Mouse (Mus musculus): ENCODE data around the gene Otub2. TPM values are rescaled to one million over a fixed set of nuclear protein-coding genes. Genes with fewer than 3 reads are reported as not detected.
"Not testable (repeated sequence)": the region's sequence is repeated elsewhere in the genome, so short reads cannot be mapped to it uniquely, and the experiment has no call there.

The Otub2 gene
- polyA plus RNA-seq, 1 experiment from 2014 or later: 0.80 TPM

- H3K4me3 ChIP-seq (ENCODE audit: inconsistent target); H3K27ac ChIP-seq; H3K36me3 ChIP-seq (ENCODE audit: inconsistent target): not testable (repeated sequence)
- WGBS (ENCODE audit: missing documents): 68% methylated on average over 3 of the region's 7 CpGs
- H3K79me2 ChIP-seq (ENCODE audit: inconsistent target): peaks cover 26% of the 10 kb centered on the region
These were observed 55.8 kb downstream of the Otub2 start for GRCm38 (mm10) chr12:103444261-103444660.

GRCm38 (mm10) chr12:103445060-103445459 is 56.6 kb downstream of the Otub2 start:
- WGBS (ENCODE audit: missing documents): 68% methylated on average over 3 of the region's 3 CpGs
- H3K79me2 ChIP-seq (ENCODE audit: inconsistent target): peaks cover 26% of the 10 kb centered on the region
- H3K4me3 ChIP-seq (ENCODE audit: inconsistent target): no peak overlapping the region

GRCm38 (mm10) chr12:103453361-103453760 is 64.9 kb downstream of the Otub2 start:
- no peak overlapping the region for H3K4me3 ChIP-seq (ENCODE audit: inconsistent target)
- H3K79me2 ChIP-seq (ENCODE audit: inconsistent target): no peaks in the 10 kb centered on the region
- no peak overlapping the region for H3K27ac ChIP-seq
- no peaks in the 10 kb centered on the region for H3K36me3 ChIP-seq (ENCODE audit: inconsistent target)

More at GRCm38 (mm10) chr12:103445060-103445459, 56.6 kb downstream of the Otub2 start:
- Histone ChIP-seq H3K27ac (no peak overlapping the region), H3K36me3 (ENCODE audit: inconsistent target) (no peaks in the 10 kb centered on the region)

Other genes with a start within 250 kb of the Otub2 start
- gene Prima1, start 146.5 kb upstream of the Otub2 start, polyA plus RNA-seq (2018): not detected in 3 replicates
- gene Fam181a, start 77.7 kb upstream of the Otub2 start, polyA plus RNA-seq (2018): not detected in 3 replicates
- gene Asb2, start 32.7 kb upstream of the Otub2 start, polyA plus RNA-seq (2018): 0.29 to 2.1 TPM (median 0.47 TPM) in 3 replicates
- gene 9330161L09Rik, start 19.1 kb downstream of the Otub2 start, polyA plus RNA-seq (2018): 0.57 TPM in 1 of 3 replicates, not detected in the others
- 84.0 to 115 TPM (median 91.2 TPM) in 3 replicates for gene Ddx24, start 37.1 kb downstream of the Otub2 start, polyA plus RNA-seq (2018)
- gene Ifi27, start 45.5 kb downstream of the Otub2 start, polyA plus RNA-seq (2018): 46.8 to 77.9 TPM (median 73.3 TPM) in 3 replicates
- gene Ifi27l2a, start 55.0 kb downstream of the Otub2 start, polyA plus RNA-seq (2018): 216 to 553 TPM (median 452 TPM) in 3 replicates
- gene Ifi27l2b, start 68.5 kb downstream of the Otub2 start, polyA plus RNA-seq (2018): not detected in 3 replicates
- gene Ppp4r4, start 143.6 kb downstream of the Otub2 start, polyA plus RNA-seq (2018): 0.07 to 0.09 TPM in 2 of 3 replicates, not detected in the other
- gene Serpina10, start 242.8 kb downstream of the Otub2 start, polyA plus RNA-seq (2018): not detected in 3 replicates